Mouse (Mus musculus): ENCODE measurements around the gene Sox5. TPM values are rescaled to one million over a fixed set of nuclear protein-coding genes. Genes with fewer than 3 reads are reported as not detected.

Gene Sox5
- polyA plus RNA-seq, 1 experiment from 2014 or later = 43.3 TPM

- H3K27ac ChIP-seq (ENCODE audit: low read length) = no peak overlapping the region
- H3K36me3 ChIP-seq (ENCODE audit: control insufficient read depth, insufficient read depth, low read length) = no peaks in the 10 kb centered on the region
- ATAC-seq = no peak
- no peaks in the 10 kb centered on the region for H3K4me1 ChIP-seq (ENCODE audit: control insufficient read depth, insufficient read depth, low read length)
- 94% methylated on average over 3 of the region's 3 CpGs for WGBS
- no peaks in the 10 kb centered on the region for H3K27me3 ChIP-seq (ENCODE audit: control insufficient read depth, insufficient read depth, low read depth, low read length)
- H3K9me3 ChIP-seq (replicated peaks; ENCODE audit: control insufficient read depth, low read length, poor library complexity, severe bottlenecking) = no peaks in the 10 kb centered on the region
- H3K4me3 ChIP-seq (ENCODE audit: low read depth, low read length) = no peak overlapping the region
- H3K9ac ChIP-seq (ENCODE audit: low read depth, low read length) = no peak overlapping the region
- H3K4me2 ChIP-seq (ENCODE audit: low read length) = no peak overlapping the region
Observed at GRCm38 (mm10) chr6:143912316-143912715, 869.5 kb downstream of the Sox5 start.

- Histone ChIP-seq H3K27me3 (ENCODE audit: control insufficient read depth, insufficient read depth, low read depth, low read length) (no peaks in the 10 kb centered on the region), H3K9me3 (replicated peaks; ENCODE audit: control insufficient read depth, low read length, poor library complexity, severe bottlenecking) (no peaks in the 10 kb centered on the region), H3K27ac (ENCODE audit: low read length) (no peak overlapping the region), H3K9ac (ENCODE audit: low read depth, low read length) (no peak overlapping the region), H3K4me1 (ENCODE audit: control insufficient read depth, insufficient read depth, low read length) (peaks cover 12% of the 10 kb centered on the region), H3K36me3 (ENCODE audit: control insufficient read depth, insufficient read depth, low read length) (no peaks in the 10 kb centered on the region), H3K4me3 (ENCODE audit: low read depth, low read length) (no peak overlapping the region), H3K4me2 (ENCODE audit: low read length) (no peak overlapping the region)
- no peak for ATAC-seq
Observed at GRCm38 (mm10) chr6:143904693-143905031, 877.1 kb downstream of the Sox5 start.

- 0 out of 2 replicates have a peak overlapping the region, but pooled peaks have one; percentile 10 for H3K27ac ChIP-seq (ENCODE audit: low read length)
Observed at GRCm38 (mm10) chr6:143903981-143904692, 877.6 kb downstream of the Sox5 start.

GRCm38 (mm10) chr6:143900871-143901270 is 880.9 kb downstream of the Sox5 start:
- Histone ChIP-seq H3K27ac (ENCODE audit: low read length) (no peak overlapping the region), H3K9ac (ENCODE audit: low read depth, low read length) (no peak overlapping the region), H3K36me3 (ENCODE audit: control insufficient read depth, insufficient read depth, low read length) (no peaks in the 10 kb centered on the region), H3K4me3 (ENCODE audit: low read depth, low read length) (no peak overlapping the region), H3K27me3 (ENCODE audit: control insufficient read depth, insufficient read depth, low read depth, low read length) (no peaks in the 10 kb centered on the region), H3K9me3 (replicated peaks; ENCODE audit: control insufficient read depth, low read length, poor library complexity, severe bottlenecking) (no peaks in the 10 kb centered on the region), H3K4me2 (ENCODE audit: low read length) (no peak overlapping the region), H3K4me1 (ENCODE audit: control insufficient read depth, insufficient read depth, low read length) (peaks cover 12% of the 10 kb centered on the region)
- 87% methylated on average over 4 of the region's 4 CpGs for WGBS
- ATAC-seq = no peak

More at GRCm38 (mm10) chr6:143903981-143904692, 877.6 kb downstream of the Sox5 start:
- Histone ChIP-seq H3K4me2 (ENCODE audit: low read length) (no peak overlapping the region), H3K27me3 (ENCODE audit: control insufficient read depth, insufficient read depth, low read depth, low read length) (no peaks in the 10 kb centered on the region), H3K4me1 (ENCODE audit: control insufficient read depth, insufficient read depth, low read length) (peaks cover 12% of the 10 kb centered on the region), H3K9ac (ENCODE audit: low read depth, low read length) (no peak overlapping the region), H3K36me3 (ENCODE audit: control insufficient read depth, insufficient read depth, low read length) (no peaks in the 10 kb centered on the region), H3K9me3 (replicated peaks; ENCODE audit: control insufficient read depth, low read length, poor library complexity, severe bottlenecking) (no peaks in the 10 kb centered on the region), H3K4me3 (ENCODE audit: low read depth, low read length) (no peak overlapping the region)
- peak; percentile 64; the same call in 1 of the 2 replicates for ATAC-seq
- 14% methylated on average over 10 of the region's 10 CpGs for WGBS

- H3K4me3 ChIP-seq (ENCODE audit: low read depth, low read length) = no peak overlapping the region
- H3K27ac ChIP-seq (ENCODE audit: low read length) = no peak overlapping the region
- 84% methylated on average over 6 of the region's 6 CpGs for WGBS
- H3K36me3 ChIP-seq (ENCODE audit: control insufficient read depth, insufficient read depth, low read length) = no peaks in the 10 kb centered on the region
- H3K4me2 ChIP-seq (ENCODE audit: low read length) = no peak overlapping the region
- no peak overlapping the region for H3K9ac ChIP-seq (ENCODE audit: low read depth, low read length)
- no peaks in the 10 kb centered on the region for H3K4me1 ChIP-seq (ENCODE audit: control insufficient read depth, insufficient read depth, low read length)
- no peaks in the 10 kb centered on the region for H3K27me3 ChIP-seq (ENCODE audit: control insufficient read depth, insufficient read depth, low read depth, low read length)
- ATAC-seq = no peak
- no peaks in the 10 kb centered on the region for H3K9me3 ChIP-seq (replicated peaks; ENCODE audit: control insufficient read depth, low read length, poor library complexity, severe bottlenecking)
Observed at GRCm38 (mm10) chr6:143895092-143895491, 886.7 kb downstream of the Sox5 start.

GRCm38 (mm10) chr6:143892869-143893268 is 888.9 kb downstream of the Sox5 start:
- no peak for ATAC-seq
- no peaks in the 10 kb centered on the region for H3K36me3 ChIP-seq (ENCODE audit: control insufficient read depth, insufficient read depth, low read length)
- no peak overlapping the region for H3K4me3 ChIP-seq (ENCODE audit: low read depth, low read length)
- no peaks in the 10 kb centered on the region for H3K4me1 ChIP-seq (ENCODE audit: control insufficient read depth, insufficient read depth, low read length)
- H3K27me3 ChIP-seq (ENCODE audit: control insufficient read depth, insufficient read depth, low read depth, low read length) = no peaks in the 10 kb centered on the region
- H3K4me2 ChIP-seq (ENCODE audit: low read length) = no peak overlapping the region
- no peak overlapping the region for H3K9ac ChIP-seq (ENCODE audit: low read depth, low read length)
- H3K9me3 ChIP-seq (replicated peaks; ENCODE audit: control insufficient read depth, low read length, poor library complexity, severe bottlenecking) = no peaks in the 10 kb centered on the region
- no peak overlapping the region for H3K27ac ChIP-seq (ENCODE audit: low read length)
- 89% methylated on average over 2 of the region's 2 CpGs for WGBS

GRCm38 (mm10) chr6:143888556-143888955 is 893.2 kb downstream of the Sox5 start:
- Histone ChIP-seq H3K4me2 (ENCODE audit: low read length) (no peak overlapping the region), H3K9ac (ENCODE audit: low read depth, low read length) (no peak overlapping the region), H3K4me1 (ENCODE audit: control insufficient read depth, insufficient read depth, low read length) (no peaks in the 10 kb centered on the region), H3K36me3 (ENCODE audit: control insufficient read depth, insufficient read depth, low read length) (no peaks in the 10 kb centered on the region; the same call in 1 of the 2 replicates), H3K27me3 (ENCODE audit: control insufficient read depth, insufficient read depth, low read depth, low read length) (no peaks in the 10 kb centered on the region), H3K4me3 (ENCODE audit: low read depth, low read length) (no peak overlapping the region), H3K27ac (ENCODE audit: low read length) (no peak overlapping the region), H3K9me3 (replicated peaks; ENCODE audit: control insufficient read depth, low read length, poor library complexity, severe bottlenecking) (no peaks in the 10 kb centered on the region)
- ATAC-seq = no peak
- WGBS = 74% methylated on average over 7 of the region's 7 CpGs

GRCm38 (mm10) chr6:143878525-143878924 is 903.3 kb downstream of the Sox5 start:
- H3K4me1 ChIP-seq (ENCODE audit: control insufficient read depth, insufficient read depth, low read length) = no peaks in the 10 kb centered on the region
- H3K27me3 ChIP-seq (ENCODE audit: control insufficient read depth, insufficient read depth, low read depth, low read length) = no peaks in the 10 kb centered on the region
- H3K36me3 ChIP-seq (ENCODE audit: control insufficient read depth, insufficient read depth, low read length) = no peaks in the 10 kb centered on the region
- WGBS = 91% methylated on average over 6 of the region's 6 CpGs
- no peak overlapping the region for H3K4me3 ChIP-seq (ENCODE audit: low read depth, low read length)
- no peak for ATAC-seq
- H3K27ac ChIP-seq (ENCODE audit: low read length) = no peak overlapping the region
- H3K9me3 ChIP-seq (replicated peaks; ENCODE audit: control insufficient read depth, low read length, poor library complexity, severe bottlenecking) = no peaks in the 10 kb centered on the region
- no peak overlapping the region for H3K9ac ChIP-seq (ENCODE audit: low read depth, low read length)
- no peak overlapping the region for H3K4me2 ChIP-seq (ENCODE audit: low read length)

GRCm38 (mm10) chr6:143868790-143869189 is 913.0 kb downstream of the Sox5 start:
- no peaks in the 10 kb centered on the region for H3K27me3 ChIP-seq (ENCODE audit: control insufficient read depth, insufficient read depth, low read depth, low read length)
- 89% methylated on average over 3 of the region's 3 CpGs for WGBS

More at GRCm38 (mm10) chr6:143868790-143869189, 913.0 kb downstream of the Sox5 start:
- Histone ChIP-seq H3K4me3 (ENCODE audit: low read depth, low read length) (no peak overlapping the region), H3K4me2 (ENCODE audit: low read length) (no peak overlapping the region), H3K4me1 (ENCODE audit: control insufficient read depth, insufficient read depth, low read length) (no peaks in the 10 kb centered on the region), H3K36me3 (ENCODE audit: control insufficient read depth, insufficient read depth, low read length) (no peaks in the 10 kb centered on the region), H3K9me3 (replicated peaks; ENCODE audit: control insufficient read depth, low read length, poor library complexity, severe bottlenecking) (no peaks in the 10 kb centered on the region), H3K27ac (ENCODE audit: low read length) (no peak overlapping the region), H3K9ac (ENCODE audit: low read depth, low read length) (no peak overlapping the region)
- no peak for ATAC-seq

Measured in midbrain, embryonic 16.5 days (tissue).